Mouse (Mus musculus): Measurements from ENCODE around the gene Ppt1.

DNA sequence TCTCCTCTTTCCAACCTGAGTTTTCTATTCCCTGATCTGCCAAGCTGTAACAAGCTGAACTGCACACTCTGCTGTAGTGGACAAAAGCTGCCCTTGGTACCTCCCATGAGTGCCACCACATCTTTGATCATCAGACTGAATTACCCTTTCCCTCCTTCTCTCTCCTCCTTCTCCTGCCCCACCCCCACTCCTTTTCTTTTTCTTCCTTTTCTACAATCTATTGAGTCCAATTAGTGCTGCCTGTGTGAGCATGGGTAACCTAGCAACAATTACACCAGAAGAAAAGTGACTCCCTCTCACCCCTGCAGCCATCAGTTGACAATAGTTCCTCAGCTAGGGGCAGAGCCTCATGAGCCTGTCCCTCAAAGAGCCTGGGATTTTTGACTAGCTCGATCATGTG, 4.2 kb upstream of the Ppt1 start:
- TF ChIP-seq EP300 (IDR thresholded peaks at IDR 0.05; ENCODE audit: low read depth in 1 of 2, low read length in 2 of 2) (no peak), BHLHE40 (IDR thresholded peaks at IDR 0.05; ENCODE audit: borderline replicate concordance, low read depth, low read length) (no peak), CTCF (IDR thresholded peaks at IDR 0.05 in 2 of 3, conservative IDR thresholded peaks at IDR 0.05 in 1 of 3; ENCODE audit: control insufficient read depth in 1 of 3, insufficient read depth in 1 of 3, low read depth in 2 of 3, low read length in 3 of 3, poor library complexity in 1 of 3, severe bottlenecking in 1 of 3) (no peak), MXI1 (IDR thresholded peaks at IDR 0.05; ENCODE audit: low read depth, low read length) (no peak)
